Mouse (Mus musculus): ENCODE measurements around the gene Cux1. TPM values are rescaled to one million over a fixed set of nuclear protein-coding genes. Genes with fewer than 3 reads are reported as not detected.
A peak's percentile ranks its signal among the peaks of the same experiment; 100 is the strongest.

The Cux1 gene
- total RNA-seq, 4 experiments from 2014 or later = 79.2 to 99.7 (median 92.2) TPM

DNA sequence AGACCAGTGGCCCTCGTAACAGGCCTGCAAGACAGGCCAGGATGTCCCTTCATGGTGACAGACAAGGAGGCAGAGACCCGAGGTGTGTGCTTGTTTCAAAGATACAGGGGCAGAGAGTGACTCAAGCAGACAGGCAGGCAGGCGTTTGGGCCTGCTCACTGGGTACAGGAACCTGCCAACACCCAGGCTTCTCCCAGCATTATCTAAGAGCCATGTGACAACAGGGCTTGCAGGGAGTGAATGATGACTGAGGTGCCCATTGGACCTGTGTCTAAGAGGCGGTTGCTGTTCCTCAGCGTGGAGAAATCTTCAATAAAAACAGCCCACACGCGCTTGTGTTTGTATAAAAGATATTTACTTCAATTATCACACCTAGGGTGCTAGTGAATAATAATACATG, 301.2 kb downstream of the Cux1 start:
- no peak for DNase-seq (ENCODE audit: low spot score in 2 of 2)

DNA sequence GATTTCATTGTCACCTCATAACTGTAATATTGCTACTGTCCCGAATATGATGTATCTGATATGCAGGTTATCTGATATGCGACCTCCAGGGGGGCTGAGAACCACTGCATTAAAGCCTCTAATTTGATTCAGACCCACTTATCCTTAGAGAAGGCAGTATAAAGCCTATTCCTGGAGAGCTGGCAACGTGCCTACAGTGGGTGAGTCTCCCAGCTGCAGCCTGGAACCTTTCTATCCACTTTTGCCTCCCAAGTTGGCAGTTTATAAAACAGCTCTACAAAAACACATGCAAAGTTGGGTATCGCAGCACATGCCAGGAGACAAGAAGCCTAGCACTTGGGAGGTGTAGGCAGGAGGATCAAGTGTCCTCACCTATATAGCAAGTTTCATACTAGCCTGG, 303.9 kb downstream of the Cux1 start:
- DNase-seq (ENCODE audit: low spot score in 2 of 2) = no peak

DNA sequence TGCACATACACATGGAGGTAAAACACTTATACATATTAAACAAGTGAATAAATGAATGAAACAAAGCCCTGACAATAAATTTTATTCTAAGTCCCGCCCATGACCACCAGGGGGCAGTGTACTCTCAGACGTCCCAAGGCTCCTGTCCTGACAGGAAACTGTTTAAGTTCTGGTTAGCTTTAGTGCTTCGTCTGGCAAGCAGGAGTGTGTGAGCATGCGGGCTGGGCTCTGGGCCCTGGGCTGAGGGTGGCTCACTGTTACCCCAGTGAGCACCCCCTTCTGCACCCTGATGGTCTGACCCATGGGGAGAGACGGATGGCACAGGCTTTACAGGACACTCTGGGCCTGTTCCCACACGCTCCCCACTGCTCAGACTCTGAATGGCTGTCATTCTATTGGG, 308.4 kb downstream of the Cux1 start:
- peak; percentile 24 to 41 for DNase-seq (ENCODE audit: low spot score in 2 of 2)

DNA sequence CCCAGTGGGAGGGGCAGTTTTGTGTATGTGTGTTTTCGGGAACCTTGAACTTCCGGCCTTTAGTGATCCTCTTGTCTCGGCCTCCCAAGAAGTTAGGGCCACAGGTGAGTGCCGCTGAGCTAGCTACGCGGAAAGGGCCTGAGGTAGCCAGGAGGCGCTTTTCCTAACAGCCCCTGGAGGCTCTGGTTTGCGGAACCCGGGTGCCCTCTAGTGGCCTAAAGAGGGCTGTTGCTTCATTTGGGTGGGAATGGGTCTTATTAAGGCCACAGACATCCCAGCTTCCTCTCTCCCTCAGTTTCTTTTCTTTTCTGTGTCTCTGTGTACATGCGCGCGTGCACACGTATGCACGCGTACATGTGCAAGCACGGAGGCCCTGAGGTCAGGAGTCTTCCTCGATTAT, 314.4 kb downstream of the Cux1 start:
- peak; percentile 57 to 68 for DNase-seq (ENCODE audit: low spot score in 2 of 2)

GRCm38 (mm10) chr5:136251004-136251403, 316.3 kb downstream of the Cux1 start:
- no peak for DNase-seq (ENCODE audit: low spot score in 2 of 2)

GRCm38 (mm10) chr5:136248441-136248840, 318.8 kb downstream of the Cux1 start:
- DNase-seq (ENCODE audit: low spot score in 2 of 2) = no peak

DNA sequence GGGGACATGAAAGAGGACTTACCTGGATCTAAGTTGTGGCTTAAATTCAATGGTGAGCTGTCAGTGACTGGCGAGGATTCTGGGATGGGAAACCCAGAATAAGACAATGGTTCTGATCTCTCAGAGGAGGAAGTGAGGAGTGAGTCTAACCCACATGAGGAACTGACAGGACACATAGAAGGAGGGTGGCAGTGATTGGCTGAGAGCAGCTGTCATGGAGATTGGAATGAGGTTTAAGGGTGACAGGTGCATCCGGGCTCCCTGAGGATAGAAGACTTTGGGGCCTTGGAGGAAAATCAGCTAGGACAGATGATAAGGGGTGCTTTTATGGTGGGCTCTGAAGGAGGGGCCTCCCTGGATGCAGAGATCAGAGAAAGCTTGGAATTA, 320.8 kb downstream of the Cux1 start, which contains the start of gene Sh2b2:
Sh2b2 (minus strand) TSS at position 105 of the 387 bp plus-strand sequence.
- DNase-seq (ENCODE audit: low spot score in 2 of 2) = no peak

DNA sequence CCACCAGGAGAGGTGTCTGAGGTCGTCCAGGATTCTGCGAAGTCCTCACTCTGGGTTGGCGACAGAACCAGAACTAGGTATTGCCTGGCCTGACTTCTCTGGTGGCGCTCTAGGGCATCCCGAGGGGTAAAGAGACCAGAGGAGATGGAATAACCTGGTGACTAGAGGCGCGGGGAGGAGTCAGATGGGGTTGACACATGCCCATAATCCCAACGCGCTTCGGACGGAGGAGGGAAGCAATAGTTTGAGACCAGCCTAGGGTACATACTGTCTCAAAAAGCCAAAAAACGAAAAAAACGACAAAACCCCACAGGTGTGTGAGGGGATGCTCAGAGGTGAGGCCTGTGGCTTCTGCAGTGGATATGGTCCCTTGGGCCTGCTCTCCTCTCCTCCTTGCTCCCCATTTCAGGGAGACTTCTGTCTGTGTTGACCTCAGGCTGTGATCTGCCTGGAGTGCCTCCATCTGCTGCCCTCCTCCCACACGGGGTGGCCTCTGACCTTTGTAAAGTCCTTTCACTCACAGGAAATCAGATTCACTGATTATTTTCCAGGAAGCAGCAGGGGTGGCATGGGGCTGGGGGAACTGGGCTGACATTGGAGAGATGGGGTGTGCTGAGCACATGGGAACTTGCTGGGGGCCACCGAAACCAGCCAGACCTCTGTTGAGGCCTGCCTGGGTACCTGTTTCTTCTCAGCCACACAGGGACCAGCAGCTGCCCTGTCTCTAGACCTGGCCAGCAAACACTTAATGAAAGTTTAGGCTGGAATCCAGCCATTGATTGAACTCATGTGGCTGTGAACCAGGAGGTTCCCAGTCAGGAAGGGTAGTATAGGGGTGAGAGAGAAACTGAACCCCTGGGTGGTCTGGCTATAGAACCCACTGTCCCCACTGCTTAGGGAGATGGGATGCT, 321.5 kb downstream of the Cux1 start:
- no peak for DNase-seq (ENCODE audit: low spot score in 2 of 2)

GRCm38 (mm10) chr5:136244762-136245540, 322.3 kb downstream of the Cux1 start:
- peak; percentile 60 to 70 for DNase-seq (ENCODE audit: low spot score in 2 of 2)

GRCm38 (mm10) chr5:136243851-136244761, 323.2 kb downstream of the Cux1 start:
- no peak for DNase-seq (ENCODE audit: low spot score in 2 of 2)

GRCm38 (mm10) chr5:136241161-136241560, 326.1 kb downstream of the Cux1 start:
- DNase-seq (ENCODE audit: low spot score in 2 of 2) = no peak

GRCm38 (mm10) chr5:136240381-136240780, 326.9 kb downstream of the Cux1 start:
- DNase-seq (ENCODE audit: low spot score in 2 of 2) = no peak

DNA sequence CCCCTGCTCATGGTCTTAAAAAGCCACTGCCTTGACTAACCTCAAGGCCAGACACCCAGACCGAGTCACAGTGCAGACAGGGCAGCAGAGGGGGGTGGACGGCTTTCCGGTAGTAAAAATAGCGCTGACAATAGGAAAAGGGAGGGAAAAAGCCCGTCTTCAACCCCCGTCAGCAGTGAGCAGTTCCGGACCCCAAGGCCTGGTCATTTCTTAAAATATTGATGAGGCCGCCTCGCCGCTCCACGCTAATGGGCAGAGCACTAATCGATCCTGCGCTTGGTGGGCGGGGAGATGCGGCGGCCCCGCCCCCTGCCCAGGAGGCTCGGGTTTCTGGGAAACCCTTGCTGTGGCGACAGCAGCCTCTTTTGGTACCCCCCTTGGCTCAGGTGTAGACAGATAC, 329.7 kb downstream of the Cux1 start:
- DNase-seq (ENCODE audit: low spot score in 2 of 2) = no peak

DNA sequence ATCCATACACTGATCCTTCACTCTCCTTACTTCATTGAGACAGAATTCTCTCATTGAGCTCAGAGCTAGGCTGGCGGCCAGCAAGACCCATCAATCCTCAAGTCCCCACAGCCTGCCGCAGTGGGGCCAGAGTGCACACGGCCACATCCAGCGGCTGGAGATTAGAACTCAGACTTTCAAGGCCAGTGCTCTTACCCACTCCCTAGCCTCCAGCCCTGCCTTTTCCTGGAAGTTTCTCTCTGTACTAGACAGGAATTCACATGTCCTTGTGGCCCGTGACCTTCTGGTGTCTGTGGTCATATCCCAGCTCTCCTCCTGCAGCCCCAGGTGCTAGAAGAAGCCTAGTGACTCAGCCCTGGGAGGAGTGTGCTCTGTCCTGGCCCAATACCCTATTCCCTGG, 330.7 kb downstream of the Cux1 start:
- no peak for DNase-seq (ENCODE audit: low spot score in 2 of 2)

DNA sequence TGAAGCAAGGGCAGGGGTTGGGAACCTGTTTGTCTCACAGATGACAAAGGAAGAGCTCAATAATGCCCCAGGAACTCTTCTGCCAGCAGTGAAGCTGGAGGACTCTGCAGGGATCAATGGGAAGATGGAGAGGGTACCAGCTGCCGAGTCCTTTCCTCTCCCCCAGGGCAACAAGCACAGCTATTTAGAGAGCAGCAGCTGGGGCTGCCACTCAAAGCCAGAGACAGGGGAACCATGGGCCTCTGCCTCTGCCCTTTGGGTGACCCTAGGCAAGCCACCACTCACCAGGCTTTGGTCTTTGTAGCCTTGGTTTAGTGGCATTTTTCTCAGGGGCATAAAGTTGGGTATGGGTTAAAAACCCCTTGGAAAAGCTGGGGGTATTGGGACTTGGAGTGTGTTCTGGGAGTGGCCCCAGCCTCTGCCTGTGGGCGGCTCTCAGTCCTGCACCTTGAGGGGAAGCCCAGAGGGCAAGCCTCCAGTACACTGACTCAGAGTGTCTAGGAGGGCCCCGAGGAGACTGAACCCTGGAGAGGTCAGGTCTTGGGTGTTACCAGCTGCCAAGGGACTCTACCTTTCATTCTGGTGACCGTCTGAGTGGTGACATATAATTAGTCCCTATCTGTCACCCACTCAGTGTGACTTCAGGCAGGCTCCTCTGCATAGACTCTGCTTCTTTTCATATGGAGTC, 336.8 kb downstream of the Cux1 start:
- peak; percentile 41 to 72 for DNase-seq (ENCODE audit: low spot score in 2 of 2)

GRCm38 (mm10) chr5:136226246-136226876, 340.9 kb downstream of the Cux1 start:
- no peak for DNase-seq (ENCODE audit: low spot score in 2 of 2)

GRCm38 (mm10) chr5:136218585-136218984, 348.7 kb downstream of the Cux1 start:
- DNase-seq (ENCODE audit: low spot score in 2 of 2) = no peak

DNA sequence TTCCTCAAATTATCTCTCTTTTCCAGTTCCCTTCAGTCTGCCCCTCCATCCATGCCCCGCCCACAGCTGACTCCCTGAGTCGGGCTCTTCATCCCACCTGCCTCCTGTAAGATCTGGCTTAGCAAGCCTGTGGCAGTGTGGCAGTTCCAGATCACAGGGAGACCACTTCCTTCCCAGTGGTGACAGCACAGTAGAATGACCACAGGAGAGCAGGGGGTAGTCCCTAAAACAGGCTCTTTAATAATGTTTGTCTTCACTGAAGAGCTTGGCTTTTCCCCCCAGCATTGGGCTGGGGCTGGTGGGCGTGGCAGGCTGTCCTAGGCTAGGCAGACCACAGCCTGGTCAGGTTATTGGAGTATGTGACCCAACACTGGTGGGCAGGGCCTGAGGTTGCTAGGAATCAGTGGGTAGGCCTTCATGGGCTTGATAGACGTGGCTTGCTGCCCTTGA, 349.3 kb downstream of the Cux1 start:
- DNase-seq (ENCODE audit: low spot score in 2 of 2) = no peak

DNA sequence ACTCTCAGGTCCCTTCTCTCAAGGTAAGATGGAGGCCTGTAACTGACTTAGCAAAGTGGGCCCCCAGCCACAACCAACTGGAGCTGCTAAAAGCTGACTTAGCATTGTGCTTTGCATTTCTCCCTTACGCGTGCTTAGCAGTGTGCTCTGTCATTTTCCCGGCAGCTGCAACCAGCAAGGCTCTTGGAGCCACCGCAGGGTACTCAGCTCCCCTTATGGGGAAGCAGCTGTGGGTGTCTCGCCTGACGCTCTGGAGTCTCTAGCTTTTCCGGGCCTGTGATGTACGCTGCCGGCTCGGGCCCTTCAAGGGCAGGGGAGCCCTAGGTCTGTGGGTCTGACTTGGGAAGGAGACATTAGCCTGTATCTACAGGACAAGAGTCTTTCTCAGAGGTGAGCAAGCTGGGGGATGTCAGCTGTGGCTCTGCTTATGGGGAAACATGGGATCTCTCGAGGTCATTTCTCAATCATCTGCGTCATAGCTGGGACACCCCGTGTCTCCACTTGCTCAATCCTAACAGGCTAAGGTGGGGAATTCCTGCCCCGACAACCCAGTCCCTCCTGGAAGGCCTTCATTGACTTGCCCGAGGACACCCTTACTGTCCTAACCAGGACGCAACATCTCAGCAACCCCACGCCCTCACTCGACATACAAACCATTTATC, 350.2 kb downstream of the Cux1 start:
- DNase-seq (ENCODE audit: low spot score in 2 of 2) = no peak

DNA sequence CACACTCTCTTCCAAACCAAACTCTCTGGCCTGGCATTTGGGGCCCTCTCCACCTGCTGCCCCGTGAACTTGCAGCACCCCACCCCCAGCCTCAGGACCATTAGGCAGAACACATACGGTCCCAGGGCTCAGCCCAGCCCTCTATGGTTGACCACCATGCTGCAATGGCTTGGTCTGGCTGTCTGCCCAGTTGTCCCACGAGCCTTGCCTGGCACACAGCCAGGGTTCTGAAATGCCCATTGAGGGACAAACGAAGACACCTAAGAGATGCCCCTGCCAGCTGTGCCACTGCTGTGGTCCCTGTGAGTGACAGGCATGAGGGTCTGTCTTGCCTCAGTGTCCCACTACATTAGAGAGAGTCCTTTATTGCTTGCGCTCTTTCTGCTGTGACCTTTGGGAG, 351.3 kb downstream of the Cux1 start:
- no peak for DNase-seq (ENCODE audit: low spot score in 2 of 2)

Data from gastrocnemius, adult 8-10 months (tissue).